Mouse (Mus musculus) mouse embryonic stem cell (cell line): ENCODE data around the gene Pkig.
"Not testable (repeated sequence)": the region's sequence is repeated elsewhere in the genome, so short reads cannot be mapped to it uniquely, and the experiment has no call there.

Experiments
- in situ Hi-C, 2 experiments: fragments of 300-500 bp; cut with MboI; formaldehyde crosslinking; loops; 1 replicate in 1 of 2; 3 replicates in 1 of 2; pipeline ENCODE4 v1.14.3; 2019 to 2020; ENCODE audit warnings: low sequenced_read_pairs in 2 of 2, low pct_unique_long_range_greater_than_20kb in 1 of 2, mixed read lengths in 1 of 2; ENCODE audit not compliant: unreplicated experiment in 1 of 2

The Pkig gene

DNA sequence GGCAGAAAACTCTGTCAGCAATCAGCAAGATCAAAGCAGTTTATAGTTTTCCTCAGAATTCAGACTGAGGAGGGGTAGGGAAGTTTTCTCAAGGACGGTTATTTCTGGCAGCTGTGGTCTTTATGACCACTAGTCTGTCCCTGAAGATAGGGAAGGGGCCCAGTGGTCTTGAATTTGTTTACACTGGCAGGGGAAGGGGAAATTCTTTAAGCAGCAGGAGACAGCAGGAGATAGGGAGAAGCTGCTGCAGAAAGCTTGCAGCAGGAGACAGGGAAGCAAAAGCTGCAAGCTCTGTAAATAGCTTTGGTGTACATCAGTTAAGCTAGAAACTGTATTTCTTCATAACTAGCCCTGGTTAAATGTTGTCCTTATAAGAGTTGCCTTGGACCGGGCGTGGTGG is 16.5 kb upstream of the Pkig start:
- in situ Hi-C loops, result no loop called here

DNA sequence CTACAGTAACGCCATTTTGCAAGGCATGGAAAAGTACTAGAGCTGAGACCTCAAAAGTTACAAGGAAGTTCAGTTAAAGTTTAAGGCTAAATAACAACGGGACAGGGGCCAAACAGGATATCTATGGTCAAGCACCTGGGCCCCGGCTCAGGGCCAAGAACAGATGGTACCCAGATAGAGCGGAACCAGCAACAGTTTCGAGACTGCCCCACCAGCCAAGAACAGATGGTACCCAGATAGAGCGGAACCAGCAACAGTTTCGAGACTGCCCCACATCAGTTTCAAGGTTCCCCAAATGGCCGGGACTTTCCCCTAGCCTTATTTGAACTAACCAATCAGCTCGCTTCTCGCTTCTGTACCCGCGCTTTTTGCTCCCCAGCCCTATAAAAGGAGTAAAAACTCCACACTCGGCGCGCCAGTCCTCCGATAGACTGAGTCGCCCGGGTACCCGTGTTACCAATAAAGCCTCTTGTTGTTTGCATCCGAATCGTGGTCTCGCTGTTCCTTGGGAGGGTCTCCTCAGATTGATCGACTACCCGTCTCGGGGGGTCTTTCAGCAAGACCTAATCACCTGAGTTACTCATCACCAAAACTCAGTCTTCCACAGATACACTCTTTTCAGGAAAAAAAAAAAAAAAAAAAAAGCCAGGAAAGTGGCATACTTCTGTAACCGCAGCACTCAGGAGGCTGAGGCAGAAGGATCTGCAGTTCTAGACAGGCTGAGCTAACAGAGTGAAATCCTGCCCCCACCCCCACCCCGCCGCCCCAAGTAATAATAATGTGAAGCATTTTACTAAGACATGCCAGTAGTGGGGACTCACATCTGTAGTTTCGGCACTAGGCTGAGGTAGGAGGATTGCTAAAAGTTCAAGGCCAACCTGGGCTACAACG is 15.3 kb upstream of the Pkig start:
- in situ Hi-C loops, result no loop called here

DNA sequence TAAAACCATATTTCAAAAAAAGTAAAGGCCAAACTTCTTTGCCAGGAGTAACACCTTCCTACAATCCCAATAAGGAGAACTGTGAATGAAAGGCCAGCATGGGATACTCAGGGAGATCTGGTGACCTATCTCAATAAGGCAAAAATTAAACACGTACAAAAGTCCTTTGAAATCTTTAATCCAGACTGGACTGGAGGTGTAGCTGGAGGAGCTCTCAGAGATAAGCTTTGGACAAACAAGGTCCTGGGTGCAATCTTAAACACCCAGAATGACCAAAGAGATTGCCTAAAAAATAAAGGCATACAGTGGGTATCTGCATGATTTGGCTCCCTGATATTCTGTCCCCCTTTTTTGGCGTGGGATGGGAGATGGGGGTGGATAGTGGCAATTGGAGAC is 14.6 kb upstream of the Pkig start:
- in situ Hi-C loops, result no loop called here

DNA sequence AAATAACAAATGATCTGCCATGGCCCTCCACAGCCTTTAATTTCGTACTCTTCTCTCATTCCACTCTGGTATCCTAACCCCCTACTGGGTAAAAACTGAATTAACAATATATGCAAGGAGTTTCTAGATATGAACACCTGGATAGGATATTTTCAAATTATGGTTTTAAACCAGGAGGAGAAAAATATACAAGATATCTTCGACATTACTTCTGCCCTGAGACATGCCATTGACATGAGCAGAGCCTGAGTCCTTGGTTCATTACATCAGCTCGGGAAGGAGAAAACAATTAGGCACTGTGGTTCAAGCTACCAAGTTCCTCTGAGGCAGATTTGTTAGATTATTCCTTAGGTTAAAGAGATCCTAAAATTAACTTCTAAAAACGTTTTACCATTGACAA is 14.1 kb upstream of the Pkig start:
- in situ Hi-C loops, result no loop called here

DNA sequence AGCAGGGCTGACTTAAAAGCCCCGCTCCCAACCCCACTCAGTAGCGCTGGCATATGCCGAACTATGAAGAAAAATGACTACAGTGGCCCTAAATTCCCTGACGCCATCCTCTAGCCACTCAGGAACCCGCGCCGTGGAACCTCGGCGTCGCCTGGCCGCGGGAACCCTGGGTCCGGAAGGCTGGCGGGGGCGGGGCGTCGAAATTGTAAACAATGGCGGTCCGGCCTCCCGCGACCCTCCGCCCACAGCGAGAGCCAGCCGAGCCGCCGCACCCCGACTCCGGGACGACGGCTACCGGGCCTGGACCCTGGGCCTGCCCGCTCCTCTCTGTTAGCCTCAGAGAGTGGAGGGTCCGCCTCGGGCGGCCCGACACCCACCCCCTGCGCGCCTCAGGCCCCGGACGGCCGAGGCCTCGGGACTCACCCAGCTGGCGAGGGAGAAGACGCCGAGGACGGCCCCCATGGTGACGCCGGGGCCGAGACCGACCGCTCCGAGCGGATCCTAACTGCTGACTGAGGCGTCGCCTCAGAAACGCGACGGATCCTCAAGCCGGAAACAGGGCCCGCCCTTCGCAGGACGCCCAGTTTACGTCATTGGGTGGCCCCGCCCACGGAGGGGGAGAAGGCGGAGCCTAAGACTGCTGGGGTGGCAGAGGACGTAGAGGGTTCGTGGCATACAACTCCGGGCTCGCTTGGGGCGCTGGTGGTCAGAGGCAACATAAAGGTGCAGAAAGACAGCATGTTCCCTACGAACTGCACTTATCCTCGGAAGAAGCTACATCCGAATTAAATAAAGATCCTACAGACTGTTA is 13.4 kb upstream of the Pkig start, which contains the start of gene Serinc3:
Serinc3 (minus strand) TSS at position 557 of the 811 bp plus-strand sequence.
- in situ Hi-C loops, result no loop called here

DNA sequence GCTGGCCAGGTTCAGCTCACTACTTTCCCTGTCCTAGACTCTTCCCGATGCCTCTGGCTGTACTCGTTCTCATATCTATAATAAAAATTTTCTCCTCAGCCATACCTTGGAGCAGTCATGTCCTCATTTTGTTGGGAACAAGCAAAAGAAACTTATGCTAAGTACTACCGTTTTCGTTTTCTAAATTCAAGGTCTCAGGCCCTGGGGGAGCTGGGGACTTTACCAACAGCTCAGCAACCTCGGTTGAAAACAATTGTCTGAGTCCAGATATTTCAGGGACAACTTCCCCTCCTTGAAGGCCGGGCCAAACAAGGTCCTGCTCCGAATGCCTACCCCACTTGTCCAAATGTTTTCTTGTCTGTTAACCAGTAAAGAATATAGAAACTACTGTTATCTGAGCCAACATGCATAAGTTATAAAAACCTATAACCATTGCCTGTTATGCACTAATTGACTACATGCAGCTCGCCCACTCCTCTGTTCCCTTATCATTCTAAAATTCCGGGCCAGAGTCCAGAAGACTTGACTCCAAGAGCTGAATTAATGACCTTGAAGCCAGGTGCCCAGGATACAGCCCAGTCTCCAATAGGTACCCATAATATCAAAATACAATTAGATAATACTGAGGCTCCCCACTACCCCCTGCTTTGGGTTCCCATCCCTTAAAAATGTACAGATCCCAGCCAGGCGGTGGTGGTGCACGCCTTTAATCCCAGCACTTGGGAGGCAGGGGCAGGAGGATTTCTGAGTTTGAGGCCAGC is 12.3 kb upstream of the Pkig start:
- in situ Hi-C loops, result no loop called here

DNA sequence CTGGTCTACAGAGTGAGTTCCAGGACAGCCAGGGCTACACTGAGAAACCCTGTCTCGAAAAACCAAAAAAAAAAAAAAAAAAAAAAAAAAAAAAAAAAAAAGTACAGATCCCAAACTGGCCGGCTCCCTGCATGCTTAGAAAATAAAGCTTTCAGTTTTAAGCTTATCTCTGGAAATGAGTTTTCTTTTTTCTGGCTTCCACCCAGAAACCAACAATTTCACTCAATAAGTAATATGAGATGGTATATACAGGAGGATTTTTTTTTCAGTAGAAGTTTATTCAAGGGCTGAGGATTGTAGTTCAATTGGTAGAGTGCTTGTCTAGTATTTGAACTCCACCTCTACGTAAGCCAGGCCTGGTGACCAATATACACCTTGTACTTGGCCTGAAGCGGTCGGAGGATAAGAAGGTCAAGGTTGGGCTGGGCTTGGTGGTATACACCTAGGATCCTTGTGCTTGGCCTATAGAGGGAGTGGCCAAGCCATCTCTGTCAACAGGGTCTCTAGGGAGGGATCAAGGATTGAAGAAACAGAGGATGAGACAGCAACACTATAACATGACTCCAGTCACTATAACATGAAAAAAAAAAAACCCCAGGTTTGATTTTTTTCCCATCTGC is 11.6 kb upstream of the Pkig start:
- in situ Hi-C loops, result no loop called here

DNA sequence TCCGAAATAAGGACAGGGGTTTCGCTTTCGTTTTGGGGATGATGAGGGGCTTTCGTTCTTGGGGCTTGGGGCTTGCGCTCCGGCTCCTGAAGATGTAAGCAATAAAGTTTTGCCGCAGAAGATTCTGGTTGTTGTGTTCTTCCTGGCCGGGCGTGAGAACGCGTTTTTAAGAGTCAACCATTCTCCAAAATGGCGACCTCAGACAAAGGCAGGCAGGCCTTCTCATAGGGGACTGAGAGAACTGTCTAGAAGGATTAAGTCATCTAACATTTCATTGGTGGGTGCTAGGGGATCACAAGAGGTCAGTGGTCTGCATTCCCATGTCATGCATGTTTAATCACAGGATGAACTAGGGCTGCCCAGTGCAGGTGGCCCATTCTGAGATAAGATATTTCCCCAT is 2.5 kb upstream of the Pkig start:
- in situ Hi-C loops, result not testable (repeated sequence)

DNA sequence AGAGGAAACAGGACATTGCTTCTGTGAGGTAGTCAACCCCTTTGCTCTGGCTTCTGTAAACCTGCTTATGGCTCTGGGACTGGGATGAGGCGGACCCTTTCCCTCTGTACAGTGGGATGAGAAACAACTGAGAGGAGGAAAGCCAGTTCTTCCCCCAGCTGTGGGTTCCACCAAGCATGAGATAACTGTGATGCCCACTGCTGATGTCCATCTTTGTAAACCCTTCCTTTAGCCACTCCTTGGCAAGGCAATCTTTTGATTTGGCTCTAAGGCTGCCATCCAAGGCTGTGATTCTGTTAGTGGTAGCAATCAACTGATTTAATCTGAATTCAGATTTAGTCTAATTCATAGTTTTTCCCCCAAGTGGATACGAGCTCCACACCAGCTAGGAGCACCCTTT is 700 bp upstream of the Pkig start:
- in situ Hi-C loops, result no loop called here

DNA sequence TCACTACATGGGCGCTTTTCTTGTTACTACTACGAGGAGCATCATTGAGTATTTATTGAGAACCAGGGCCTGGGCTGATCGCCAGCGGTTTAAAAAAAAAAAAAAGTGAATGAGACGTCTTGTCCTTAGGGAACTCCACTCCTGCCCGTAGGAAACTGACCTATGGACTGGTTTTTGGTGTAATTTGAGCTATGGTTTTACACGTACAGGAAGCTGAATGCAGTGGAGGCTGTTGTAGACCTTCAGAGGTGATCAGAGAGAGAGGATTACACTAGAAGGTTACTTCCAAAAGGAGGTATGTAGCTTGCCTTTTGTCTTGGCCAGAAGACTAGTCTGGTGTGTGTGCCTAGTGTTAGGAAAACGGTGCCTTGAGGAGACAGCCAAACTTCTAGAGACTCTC is 755 bp downstream of the Pkig start:
- in situ Hi-C loops, result no loop called here

DNA sequence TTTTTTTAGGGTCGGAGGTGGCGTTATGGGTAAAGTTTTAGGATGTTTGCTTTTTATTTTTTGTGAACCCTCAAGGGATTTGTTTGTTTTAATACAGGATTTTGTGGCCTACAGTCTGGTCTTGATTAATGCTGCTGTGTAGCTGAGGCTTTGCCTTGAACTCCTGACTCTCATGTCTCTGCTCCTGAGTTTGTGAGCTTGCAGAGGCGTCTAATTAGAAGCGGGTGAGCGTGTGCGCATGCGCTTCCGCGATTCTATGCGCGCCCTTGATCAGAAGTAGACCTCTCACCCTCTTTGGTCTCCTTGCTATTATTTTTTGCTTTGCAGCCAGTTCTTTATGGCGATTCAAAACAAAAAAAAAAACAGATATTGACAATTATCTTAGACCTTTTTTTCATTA is 1.2 kb downstream of the Pkig start:
- in situ Hi-C loops, result no loop called here

DNA sequence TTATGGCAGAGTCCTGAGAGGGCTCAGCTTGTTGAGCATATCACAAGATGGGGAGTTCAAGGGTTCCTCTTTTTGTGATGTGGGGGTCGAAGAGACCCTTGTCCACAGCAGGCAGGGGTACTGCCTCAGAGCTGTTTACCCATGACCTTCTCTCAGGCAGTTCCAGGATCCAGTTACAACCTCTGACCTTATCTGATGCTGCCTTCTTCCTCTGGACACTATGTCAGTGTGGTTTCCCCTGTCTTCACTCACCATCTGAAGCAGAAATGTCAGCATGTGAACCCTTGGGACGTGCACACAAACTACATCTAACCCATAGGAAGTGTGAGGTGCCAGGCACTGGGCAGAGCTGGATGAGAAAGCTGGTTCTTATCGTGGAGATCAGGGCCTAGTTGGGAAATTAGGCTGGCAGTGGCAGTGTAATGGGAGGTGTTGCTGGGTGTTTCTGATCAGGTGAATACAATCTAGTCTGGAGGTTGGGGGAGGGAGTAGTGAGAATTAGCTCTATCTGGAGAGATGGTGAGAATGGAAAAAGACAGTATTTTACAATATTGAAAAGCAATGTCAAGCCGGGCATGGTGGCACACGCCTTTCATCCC is 2.0 kb downstream of the Pkig start:
- in situ Hi-C loops, result no loop called here

DNA sequence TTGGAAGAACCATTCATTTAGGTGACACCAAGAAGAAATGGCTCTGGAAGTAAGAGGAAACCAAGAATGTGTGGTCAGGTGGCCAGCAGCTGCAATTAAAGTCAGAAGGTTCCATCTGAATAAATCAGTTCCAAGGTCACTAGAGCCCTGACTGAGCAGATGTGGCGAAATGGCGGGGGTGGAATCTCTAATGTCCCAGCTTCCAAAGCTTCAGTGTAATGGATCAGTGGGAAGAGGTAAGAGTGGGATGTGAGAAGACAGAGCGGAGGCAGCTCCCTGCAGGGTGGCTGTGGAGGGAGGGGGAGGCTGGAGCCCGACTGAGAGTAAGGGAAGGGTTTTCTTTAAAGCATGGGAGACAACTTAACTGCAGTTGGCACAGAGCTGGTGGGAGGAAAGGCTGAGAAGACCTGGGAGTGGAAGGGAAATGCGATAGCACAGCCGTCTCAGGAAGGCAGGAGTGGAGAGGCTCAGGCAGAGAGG is 3.2 kb downstream of the Pkig start:
- in situ Hi-C loops, result no loop called here

DNA sequence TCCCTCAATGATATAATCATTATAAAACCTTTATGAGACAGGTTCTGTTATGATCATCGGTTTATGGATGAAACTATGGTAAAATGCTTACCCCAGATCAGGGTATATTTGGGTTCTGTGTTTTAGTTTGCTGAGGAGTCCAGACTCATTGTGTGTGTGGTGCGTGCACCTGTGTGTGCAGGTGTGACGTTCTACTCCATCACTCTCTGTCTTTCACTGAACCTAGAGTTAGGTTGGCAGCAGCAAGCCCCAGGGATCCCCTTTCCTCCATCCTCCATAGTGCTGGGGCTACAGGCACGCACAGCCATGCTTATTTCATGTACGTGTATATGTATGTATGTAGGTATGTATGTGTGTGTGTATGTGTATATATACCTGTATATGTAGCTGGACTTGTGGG is 3.9 kb downstream of the Pkig start:
- in situ Hi-C loops, result no loop called here

DNA sequence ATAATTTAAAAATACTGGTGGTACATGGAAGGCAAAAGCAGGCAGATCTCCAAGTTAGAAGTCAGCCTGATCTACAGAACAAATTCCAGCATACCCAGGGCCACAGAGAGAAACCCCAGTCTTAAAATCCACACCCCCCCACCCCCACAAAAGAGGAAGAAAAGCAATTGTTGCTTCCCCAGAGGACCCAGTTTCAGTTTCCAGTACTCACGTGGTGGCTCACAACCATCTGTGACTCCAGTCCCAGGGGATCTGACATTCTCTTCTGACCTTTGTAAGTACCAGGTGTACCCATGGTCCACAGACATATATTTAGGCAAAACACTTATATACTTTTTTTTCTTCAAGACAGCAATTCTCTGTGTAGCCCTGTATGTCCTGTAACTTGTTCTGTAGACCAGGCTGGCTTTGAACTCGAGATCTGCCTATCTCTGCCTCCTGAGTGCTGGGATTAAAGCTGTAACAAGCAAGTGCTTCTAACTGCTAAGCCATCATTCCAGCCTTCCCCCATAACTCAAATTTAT is 4.6 kb downstream of the Pkig start:
- in situ Hi-C loops, result no loop called here

DNA sequence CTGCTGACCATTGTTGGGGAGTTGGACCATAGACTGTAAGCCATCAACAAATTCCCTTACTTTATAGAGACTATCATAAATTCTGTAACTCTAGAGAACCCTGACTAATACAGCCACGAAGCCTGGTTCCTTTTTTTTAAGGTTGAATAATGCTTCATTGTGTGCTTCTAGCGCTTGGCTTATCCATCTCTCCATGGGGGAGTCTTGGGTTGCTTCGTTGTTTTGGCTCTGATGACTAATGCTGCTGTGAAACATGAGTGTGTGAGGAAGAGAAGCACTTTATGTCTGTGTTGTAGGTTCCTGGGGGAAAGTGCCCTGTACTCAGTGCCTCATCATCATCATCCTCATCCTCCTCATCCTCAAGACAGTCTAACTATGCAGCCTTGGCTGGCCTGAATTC is 5.7 kb downstream of the Pkig start:
- in situ Hi-C loops, result no loop called here

DNA sequence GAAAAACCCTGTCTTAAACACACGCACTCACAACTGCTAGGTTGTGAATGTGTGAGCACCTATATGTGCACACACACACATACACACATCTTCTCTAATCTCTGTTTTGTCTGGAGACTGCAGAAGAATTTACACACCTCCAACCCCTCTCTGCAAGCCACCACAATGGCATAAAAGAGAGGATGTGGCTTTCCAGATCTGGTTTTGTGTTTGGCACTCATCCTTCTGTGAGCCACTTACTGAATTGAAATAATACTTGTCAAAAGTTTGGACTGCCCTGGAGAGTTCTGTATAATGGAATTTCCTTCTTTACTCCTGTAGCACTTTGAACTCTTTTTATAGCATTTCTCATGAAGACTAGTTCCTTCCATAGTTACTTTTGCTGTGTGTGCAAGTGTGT is 8.9 kb downstream of the Pkig start:
- in situ Hi-C loops, result no loop called here
